Mouse (Mus musculus): ENCODE results near the gene Tfap2a.

GRCm38 (mm10) chr13:40740727-40741360, 2.7 kb upstream of the Tfap2a start:
- TF ChIP-seq POLR2A (IDR thresholded peaks at IDR 0.05; ENCODE audit: low read depth, low read length): no peak
- no peak for TF ChIP-seq CTCF (IDR thresholded peaks at IDR 0.05; ENCODE audit: borderline replicate concordance, insufficient read depth, low read length)

All from embryonic fibroblast, embryonic 13.5 days (primary cell).